Mouse (Mus musculus) limb, embryonic 15.5 days (tissue): ENCODE data around the gene Slc1a2. TPM values are rescaled to one million over a fixed set of nuclear protein-coding genes. Genes with fewer than 3 reads are reported as not detected.

Experiments
- ATAC-seq: fragments of 200-750 bp; cut with Nextera tagmentation; 2 replicates; pipeline ENCODE4 v1.8.0; 2017; ENCODE audit warnings: low read depth, moderate TSS enrichment; ENCODE audit not compliant: insufficient number of reproducible peaks, low FRiP score, low TSS enrichment
- H3K27ac ChIP-seq: fragments of 300-500 bp; sonication (generic); 2 replicates; pipeline ENCODE4 v1.5.1; 2015; ENCODE audit warnings: moderate library complexity, mild to moderate bottlenecking, inconsistent platforms
- H3K27me3 ChIP-seq: fragments of 300-500 bp; sonication (generic); 2 replicates; pipeline ENCODE4 v1.6.1; 2015; ENCODE audit warnings: inconsistent platforms
- H3K36me3 ChIP-seq: fragments of 300-500 bp; sonication (generic); 2 replicates; pipeline ENCODE4 v1.6.1; 2015; ENCODE audit warnings: inconsistent platforms
- H3K4me1 ChIP-seq: fragments of 300-500 bp; sonication (generic); 2 replicates; pipeline ENCODE4 v1.6.1; 2015; ENCODE audit warnings: inconsistent platforms
- H3K4me2 ChIP-seq: fragments of 300-500 bp; sonication (generic); 2 replicates; pipeline ENCODE4 v1.6.1; 2015; ENCODE audit warnings: mild to moderate bottlenecking, inconsistent platforms
- H3K4me3 ChIP-seq: fragments of 300-500 bp; sonication (generic); 2 replicates; pipeline ENCODE4 v1.5.1; 2015; ENCODE audit warnings: mild to moderate bottlenecking, inconsistent platforms
- H3K9ac ChIP-seq: fragments of 300-500 bp; sonication (generic); 2 replicates; pipeline ENCODE4 v1.6.1; 2015; ENCODE audit warnings: inconsistent platforms
- H3K9me3 ChIP-seq: fragments of 300-500 bp; sonication (generic); 2 replicates; pipeline ENCODE4 v1.6.1; 2016; ENCODE audit warnings: inconsistent platforms
- WGBS: fragments of 180-500 bp; shearing (Covaris S2); methylation state at CpG from one replicate; pipeline ENCODE4 v1.1.7; 2015; 5-methylcytosine and 5-hydroxymethylcytosine counted together
- polyA plus RNA-seq: library from polyadenylated mRNA; unstranded; fragments of >200 nt; fragmentation: Nextera tagmentation; extraction: Ambion mirVana; gene quantifications from 2 replicates; pipeline ENCODE4 v1.2.1, GENCODE M21; 2015

Slc1a2 gene
- polyA plus RNA-seq, 1 experiment from 2014 or later: 1.5 TPM

- Histone ChIP-seq H3K4me2 (no peak overlapping the region), H3K9me3 (no peaks in the 10 kb centered on the region), H3K27me3 (no peaks in the 10 kb centered on the region), H3K27ac (no peak overlapping the region), H3K36me3 (no peaks in the 10 kb centered on the region), H3K9ac (no peak overlapping the region), H3K4me3 (no peak overlapping the region), H3K4me1 (no peaks in the 10 kb centered on the region)
- ATAC-seq: no peak
- WGBS: 89% methylated on average over 4 of the region's 4 CpGs
These were observed 147.5 kb downstream of the Slc1a2 start for GRCm38 (mm10) chr2:102805761-102806496.

DNA sequence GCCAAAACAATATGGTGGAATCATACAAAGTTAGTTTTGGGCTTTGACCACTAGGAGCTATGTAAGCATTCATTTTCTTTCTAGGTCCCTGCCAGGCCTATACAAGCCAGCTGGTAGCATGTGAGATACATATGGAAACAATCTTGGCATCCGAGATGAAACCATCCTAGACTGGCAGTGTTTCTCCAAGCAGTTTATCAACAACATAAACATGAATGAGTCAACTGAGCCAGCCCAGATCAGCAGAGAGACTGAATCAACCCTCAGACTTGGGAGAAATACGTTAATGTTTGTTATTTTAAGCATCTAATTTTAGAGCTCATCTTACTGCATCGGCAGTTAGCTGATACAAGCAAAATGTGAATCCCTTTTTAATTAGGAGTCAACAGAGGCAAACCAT lies 149.2 kb downstream of the Slc1a2 start:
- no peaks in the 10 kb centered on the region for H3K36me3 ChIP-seq
- no peaks in the 10 kb centered on the region for H3K4me1 ChIP-seq
- ATAC-seq: no peak
- no peak overlapping the region for H3K4me2 ChIP-seq
- no peaks in the 10 kb centered on the region for H3K27me3 ChIP-seq
- no peaks in the 10 kb centered on the region for H3K9me3 ChIP-seq
- no peak overlapping the region for H3K27ac ChIP-seq
- no peak overlapping the region for H3K9ac ChIP-seq
- H3K4me3 ChIP-seq: no peak overlapping the region
- WGBS: 58% methylated on average over 3 of the region's 3 CpGs

GRCm38 (mm10) chr2:102809436-102809835 lies 151.0 kb downstream of the Slc1a2 start:
- Histone ChIP-seq H3K36me3 (no peaks in the 10 kb centered on the region), H3K9ac (no peak overlapping the region), H3K9me3 (no peaks in the 10 kb centered on the region), H3K4me3 (no peak overlapping the region), H3K27ac (no peak overlapping the region), H3K27me3 (no peaks in the 10 kb centered on the region), H3K4me2 (no peak overlapping the region), H3K4me1 (no peaks in the 10 kb centered on the region)
- WGBS: 51% methylated on average over 1 of the region's 1 CpGs
- ATAC-seq: no peak

DNA sequence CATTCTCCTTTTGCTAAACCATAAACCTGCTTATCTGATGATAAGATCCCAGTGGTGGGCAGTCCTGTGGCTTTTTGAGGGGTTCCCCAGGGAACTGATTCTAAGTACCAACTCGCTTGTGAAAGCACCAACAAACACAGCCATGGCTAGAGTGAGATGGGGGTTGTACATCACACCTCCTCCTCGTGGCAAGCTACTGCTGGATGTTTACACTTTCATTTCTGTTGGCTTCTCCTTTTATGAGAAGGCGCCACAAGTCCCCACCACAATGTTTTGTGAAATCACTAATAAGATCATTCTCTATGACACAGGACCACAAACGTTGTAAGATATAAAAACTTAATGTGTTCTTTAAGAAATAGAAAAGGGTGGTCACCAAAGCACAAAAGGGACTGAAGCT lies 154.3 kb downstream of the Slc1a2 start:
- no peak overlapping the region for H3K9ac ChIP-seq
- H3K4me3 ChIP-seq: no peak overlapping the region
- no peaks in the 10 kb centered on the region for H3K36me3 ChIP-seq
- no peak for ATAC-seq
- no peak overlapping the region for H3K4me2 ChIP-seq
- H3K27ac ChIP-seq: no peak overlapping the region
- no peaks in the 10 kb centered on the region for H3K4me1 ChIP-seq
- no peaks in the 10 kb centered on the region for H3K9me3 ChIP-seq
- 59% methylated on average over 4 of the region's 4 CpGs for WGBS
- no peaks in the 10 kb centered on the region for H3K27me3 ChIP-seq

DNA sequence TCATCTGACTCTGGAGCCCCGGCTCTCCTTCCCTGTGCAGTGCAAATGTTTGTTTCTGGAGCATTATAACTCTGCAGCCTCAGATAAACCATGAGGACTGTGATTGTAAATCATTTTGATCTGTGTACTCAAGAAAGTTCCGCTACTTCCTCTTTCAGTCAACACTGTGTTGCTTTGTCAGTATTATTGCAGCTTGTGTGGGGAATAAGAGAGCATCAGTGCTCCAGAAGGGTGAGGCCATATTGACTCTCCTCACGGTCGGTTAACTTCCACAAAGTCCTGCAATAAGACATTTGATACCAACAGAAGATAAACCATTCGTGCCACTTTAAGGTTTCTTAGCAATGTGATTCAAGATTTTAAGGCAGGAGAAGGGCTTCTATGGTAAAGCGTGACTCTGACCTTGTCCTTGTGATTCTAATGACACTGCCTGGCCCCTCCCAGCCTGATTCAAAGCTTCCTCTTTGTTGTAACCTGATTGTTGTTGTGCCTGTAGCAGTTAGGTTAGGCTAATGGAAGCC lies 156.9 kb downstream of the Slc1a2 start:
- H3K9me3 ChIP-seq: no peaks in the 10 kb centered on the region
- no peak overlapping the region for H3K27ac ChIP-seq
- no peak overlapping the region for H3K4me2 ChIP-seq
- H3K36me3 ChIP-seq: no peaks in the 10 kb centered on the region
- no peak overlapping the region for H3K9ac ChIP-seq
- H3K27me3 ChIP-seq: no peaks in the 10 kb centered on the region
- 68% methylated on average over 6 of the region's 6 CpGs for WGBS
- H3K4me1 ChIP-seq: peaks cover 4% of the 10 kb centered on the region
- H3K4me3 ChIP-seq: no peak overlapping the region
- ATAC-seq: no peak

DNA sequence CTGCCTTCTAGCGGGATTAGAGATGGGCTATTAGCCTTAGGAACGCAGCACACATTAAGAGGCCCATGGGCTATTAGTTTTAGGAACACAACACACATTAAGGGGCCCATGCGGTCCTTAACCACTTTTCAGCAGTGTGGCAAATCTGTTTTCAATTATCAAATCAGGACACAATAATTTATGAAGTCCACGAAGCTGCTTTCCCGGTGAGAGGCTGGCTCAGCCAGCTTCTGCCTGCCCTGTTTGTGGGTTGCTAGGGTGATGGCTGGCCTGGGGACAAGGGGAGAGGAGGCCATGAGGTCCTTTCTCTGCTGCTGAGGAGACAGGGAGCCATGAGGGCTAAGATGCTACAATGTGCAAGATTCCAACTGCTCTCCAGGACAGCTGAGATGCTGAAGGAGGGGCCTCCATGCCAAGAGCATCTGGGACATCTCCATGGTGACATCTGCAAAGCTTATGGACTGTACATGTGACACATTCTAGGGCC lies 161.8 kb downstream of the Slc1a2 start:
- H3K4me2 ChIP-seq: no peak overlapping the region
- no peak overlapping the region for H3K4me3 ChIP-seq
- WGBS: 28% methylated on average over 5 of the region's 5 CpGs
- H3K9me3 ChIP-seq: no peaks in the 10 kb centered on the region
- peaks cover 6% of the 10 kb centered on the region; the same call in 1 of the 2 replicates for H3K36me3 ChIP-seq
- no peaks in the 10 kb centered on the region for H3K27me3 ChIP-seq
- peaks cover 9% of the 10 kb centered on the region for H3K4me1 ChIP-seq
- peak overlapping the region; percentile 0 for H3K27ac ChIP-seq
- H3K9ac ChIP-seq: no peak overlapping the region
- ATAC-seq: peak; percentile 72; the same call in 1 of the 2 replicates

DNA sequence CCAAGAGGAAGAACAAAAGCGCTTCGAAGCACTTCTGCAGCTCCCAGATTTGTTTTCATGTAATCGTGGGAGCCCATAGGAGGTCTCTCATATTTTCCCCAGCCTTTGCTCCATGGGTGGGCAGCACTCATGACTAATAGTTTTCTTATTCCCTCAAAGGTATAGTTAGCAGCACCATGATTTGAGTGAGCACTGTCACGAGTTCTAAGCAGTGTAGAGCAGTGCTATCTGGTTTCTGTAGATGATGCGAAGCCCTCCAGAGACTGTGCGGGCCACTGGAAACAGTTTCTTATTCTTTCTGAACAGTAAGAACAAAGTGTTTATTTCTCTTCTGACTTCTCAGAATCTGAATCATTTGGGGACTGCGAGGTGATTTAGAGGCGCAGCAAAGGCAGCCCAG lies 162.3 kb downstream of the Slc1a2 start:
- no peaks in the 10 kb centered on the region for H3K9me3 ChIP-seq
- H3K36me3 ChIP-seq: peaks cover 6% of the 10 kb centered on the region; the same call in 1 of the 2 replicates
- H3K4me3 ChIP-seq: no peak overlapping the region
- H3K4me2 ChIP-seq: no peak overlapping the region
- no peak overlapping the region for H3K9ac ChIP-seq
- peaks cover 9% of the 10 kb centered on the region for H3K4me1 ChIP-seq
- 64% methylated on average over 8 of the region's 8 CpGs for WGBS
- no peaks in the 10 kb centered on the region for H3K27me3 ChIP-seq
- ATAC-seq: no peak
- peak overlapping the region; percentile 0; the same call in 1 of the 2 replicates for H3K27ac ChIP-seq

GRCm38 (mm10) chr2:102822036-102822435 lies 163.6 kb downstream of the Slc1a2 start:
- no peaks in the 10 kb centered on the region for H3K27me3 ChIP-seq
- no peaks in the 10 kb centered on the region for H3K9me3 ChIP-seq
- no peak overlapping the region for H3K4me3 ChIP-seq
- no peak for ATAC-seq
- H3K4me1 ChIP-seq: peaks cover 9% of the 10 kb centered on the region
- WGBS: 78% methylated on average over 6 of the region's 6 CpGs
- no peak overlapping the region for H3K4me2 ChIP-seq
- no peak overlapping the region for H3K27ac ChIP-seq
- H3K36me3 ChIP-seq: peaks cover 6% of the 10 kb centered on the region; the same call in 1 of the 2 replicates
- H3K9ac ChIP-seq: no peak overlapping the region

GRCm38 (mm10) chr2:102825961-102826633 lies 167.6 kb downstream of the Slc1a2 start:
- H3K27ac ChIP-seq: no peak overlapping the region
- H3K4me1 ChIP-seq: no peaks in the 10 kb centered on the region
- no peak overlapping the region for H3K9ac ChIP-seq
- H3K36me3 ChIP-seq: peaks cover 6% of the 10 kb centered on the region; the same call in 1 of the 2 replicates
- no peak overlapping the region for H3K4me3 ChIP-seq
- WGBS: 84% methylated on average over 9 of the region's 9 CpGs
- no peaks in the 10 kb centered on the region for H3K9me3 ChIP-seq
- H3K27me3 ChIP-seq: no peaks in the 10 kb centered on the region
- ATAC-seq: no peak
- no peak overlapping the region for H3K4me2 ChIP-seq

DNA sequence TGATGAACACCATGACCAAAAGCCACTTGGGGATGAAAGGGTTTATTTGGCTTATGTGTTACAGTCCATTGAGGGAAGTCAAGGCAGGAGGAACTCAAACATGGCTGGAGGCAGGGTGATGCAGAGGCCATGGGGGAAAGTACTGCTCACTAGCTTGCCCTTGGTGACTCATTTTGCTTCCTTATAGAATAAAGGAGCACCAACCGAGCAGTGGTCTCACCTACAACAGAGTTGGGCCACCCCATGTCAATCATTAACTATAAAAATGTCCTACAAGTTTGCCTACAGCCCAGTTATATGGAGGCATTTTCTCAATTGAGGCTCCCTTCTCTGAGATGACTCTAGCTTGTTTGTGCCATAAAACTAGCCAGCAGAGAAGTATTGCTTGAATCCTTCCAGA lies 169.4 kb downstream of the Slc1a2 start:
- Histone ChIP-seq H3K36me3 (peaks cover 6% of the 10 kb centered on the region; the same call in 1 of the 2 replicates), H3K4me1 (no peaks in the 10 kb centered on the region), H3K4me3 (no peak overlapping the region), H3K9me3 (no peaks in the 10 kb centered on the region), H3K27ac (no peak overlapping the region), H3K4me2 (no peak overlapping the region), H3K9ac (no peak overlapping the region), H3K27me3 (no peaks in the 10 kb centered on the region)
- WGBS: 86% methylated on average over 1 of the region's 1 CpGs
- ATAC-seq: no peak

DNA sequence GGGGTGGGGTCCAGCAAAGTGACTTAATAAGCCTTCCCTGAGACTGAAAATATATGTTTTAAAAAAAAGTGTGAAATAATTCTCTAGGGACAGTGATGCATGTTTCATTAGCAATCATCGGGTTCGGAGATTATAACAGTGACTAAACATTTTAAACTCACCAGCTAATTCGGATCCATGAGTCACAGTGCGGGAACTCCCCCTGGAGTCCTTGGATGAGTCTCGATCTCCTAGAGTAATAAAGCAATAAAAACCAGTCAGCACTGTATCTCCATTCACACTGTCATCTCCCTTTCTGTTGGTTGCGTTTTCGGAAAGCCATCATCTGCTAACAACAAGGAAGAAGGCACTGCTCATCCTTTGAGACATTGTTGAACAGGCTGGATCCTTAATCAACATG lies 169.9 kb downstream of the Slc1a2 start:
- Histone ChIP-seq H3K36me3 (peaks cover 3% of the 10 kb centered on the region; the same call in 1 of the 2 replicates), H3K27ac (no peak overlapping the region), H3K27me3 (no peaks in the 10 kb centered on the region), H3K9me3 (no peaks in the 10 kb centered on the region), H3K4me1 (no peaks in the 10 kb centered on the region), H3K9ac (no peak overlapping the region), H3K4me2 (no peak overlapping the region), H3K4me3 (no peak overlapping the region)
- no peak for ATAC-seq
- 61% methylated on average over 7 of the region's 7 CpGs for WGBS

DNA sequence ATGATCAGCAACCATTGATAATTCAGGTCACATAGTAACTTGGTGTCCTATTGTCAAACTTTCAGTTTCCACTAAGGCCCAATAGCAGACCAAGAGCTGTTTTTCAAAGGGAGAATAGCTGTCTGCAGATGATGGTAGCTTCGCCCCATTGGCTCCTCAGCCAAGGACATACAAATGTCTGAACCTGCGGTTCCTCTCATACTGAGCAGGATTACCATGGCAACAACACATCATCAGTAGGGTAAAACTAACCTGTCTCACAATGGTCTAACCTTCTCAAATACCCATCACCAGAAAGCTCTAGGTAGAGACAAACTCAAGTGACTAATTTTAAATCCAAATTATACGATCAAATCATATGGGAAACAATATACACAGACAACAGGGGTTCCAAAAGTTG lies 170.7 kb downstream of the Slc1a2 start:
- Histone ChIP-seq H3K4me3 (no peak overlapping the region), H3K9ac (no peak overlapping the region), H3K9me3 (no peaks in the 10 kb centered on the region), H3K4me2 (no peak overlapping the region), H3K27me3 (no peaks in the 10 kb centered on the region), H3K4me1 (no peaks in the 10 kb centered on the region), H3K27ac (no peak overlapping the region), H3K36me3 (no peaks in the 10 kb centered on the region; the same call in 1 of the 2 replicates)
- 88% methylated on average over 3 of the region's 3 CpGs for WGBS
- ATAC-seq: no peak
